Mouse (Mus musculus) midbrain, embryonic 16.5 days (tissue): ENCODE measurements at regions not wholly inside any gene's neighbourhood (a gene's known extent, or its start where the extent isn't known, plus 50 kb on each side); places are given as distances from the start of the nearest gene placed in this dataset.

Source experiments
- ATAC-seq: fragments of 200-750 bp; cut with Nextera tagmentation; 2 replicates; pipeline ENCODE4 v1.8.0; 2017; ENCODE audit warnings: moderate TSS enrichment
- H3K27ac ChIP-seq: fragments of 300-500 bp; sonication (generic); 2 replicates; pipeline ENCODE4 v1.5.1; 2014; ENCODE audit warnings: mild to moderate bottlenecking, low read length, mixed read lengths
- H3K27me3 ChIP-seq: fragments of 300-500 bp; sonication (generic); 2 replicates; pipeline ENCODE4 v1.6.1; 2014; ENCODE audit warnings: low read depth, low read length, mixed read lengths; ENCODE audit not compliant: control insufficient read depth, insufficient read depth
- H3K36me3 ChIP-seq: fragments of 300-500 bp; sonication (generic); 2 replicates; pipeline ENCODE4 v1.6.1; 2014; ENCODE audit warnings: mild to moderate bottlenecking, low read length, moderate library complexity, mixed read lengths; ENCODE audit not compliant: control insufficient read depth, insufficient read depth
- H3K4me1 ChIP-seq: fragments of 300-500 bp; sonication (generic); 2 replicates; pipeline ENCODE4 v1.6.1; 2014; ENCODE audit warnings: mild to moderate bottlenecking, low read length, mixed read lengths; ENCODE audit not compliant: control insufficient read depth, insufficient read depth
- H3K4me2 ChIP-seq: fragments of 300-500 bp; sonication (generic); 2 replicates; pipeline ENCODE4 v1.6.1; 2014; ENCODE audit warnings: mild to moderate bottlenecking, low read length, mixed read lengths
- H3K4me3 ChIP-seq: fragments of 300-500 bp; sonication (generic); 2 replicates; pipeline ENCODE4 v1.5.1; 2014; ENCODE audit warnings: low read depth, mild to moderate bottlenecking, low read length, moderate library complexity, mixed read lengths
- H3K9ac ChIP-seq: fragments of 300-500 bp; sonication (generic); 2 replicates; pipeline ENCODE4 v1.6.1; 2014; ENCODE audit warnings: low read depth, low read length, mixed read lengths
- H3K9me3 ChIP-seq: fragments of 300-500 bp; sonication (generic); replicated peaks from 2 replicates; pipeline ENCODE4 v1.6.1; 2014; ENCODE audit warnings: mild to moderate bottlenecking, low read length, mixed read lengths; ENCODE audit not compliant: control insufficient read depth, poor library complexity, severe bottlenecking
- WGBS: fragments of 180-500 bp; shearing (Covaris S2); extraction: QIAGEN DNeasy Blood & Tissue Kit; methylation state at CpG from one replicate; pipeline ENCODE4 v1.1.7; 2014; 5-methylcytosine and 5-hydroxymethylcytosine counted together

- Histone ChIP-seq H3K27ac (no peak overlapping the region), H3K4me3 (no peak overlapping the region), H3K9ac (no peak overlapping the region), H3K4me2 (no peak overlapping the region), H3K27me3 (no peaks in the 10 kb centered on the region), H3K4me1 (no peaks in the 10 kb centered on the region), H3K9me3 (no peaks in the 10 kb centered on the region), H3K36me3 (no peaks in the 10 kb centered on the region)
- peak; percentile 88 for ATAC-seq
- WGBS: 13% methylated on average over 7 of the region's 7 CpGs
Measured at GRCm38 (mm10) chrX:68313486-68313885, 364.9 kb upstream of the Fmr1 start.
